Mouse (Mus musculus) MEL (cell line): ENCODE data around the gene Nudc.

Experiments
- CTCF ChIP-seq, 3 experiments: IDR thresholded peaks in 2 of 3; conservative IDR thresholded peaks in 1 of 3; 2 replicates each; pipeline ENCODE4 v1.5.1; 2011 to 2012; ENCODE audit warnings: low read length in 3 of 3, low read depth in 2 of 3, mild to moderate bottlenecking in 2 of 3, improper control_type of control experiment in 1 of 3, inconsistent platforms in 1 of 3, mixed read lengths in 1 of 3, moderate library complexity in 1 of 3; ENCODE audit not compliant: control insufficient read depth in 1 of 3, insufficient read depth in 1 of 3, poor library complexity in 1 of 3, severe bottlenecking in 1 of 3
- JUND ChIP-seq: IDR thresholded peaks from 2 replicates; pipeline ENCODE4 v1.6.1; 2011; ENCODE audit warnings: low read depth, mild to moderate bottlenecking, improper control_type of control experiment, low read length
- TBP ChIP-seq: IDR thresholded peaks from 2 replicates; pipeline ENCODE4 v1.8.0; 2011; ENCODE audit warnings: low read depth, low read length, improper control_type of control experiment

GRCm38 (mm10) chr4:133495711-133496110, 50.1 kb downstream of the Nudc start:
- TF ChIP-seq CTCF (IDR thresholded peaks at IDR 0.05 in 2 of 3, conservative IDR thresholded peaks at IDR 0.05 in 1 of 3; ENCODE audit: control insufficient read depth in 1 of 3, insufficient read depth in 1 of 3, low read depth in 2 of 3, low read length in 3 of 3, poor library complexity in 1 of 3, severe bottlenecking in 1 of 3), result no peak
- no peak for TF ChIP-seq TBP
- TF ChIP-seq JUND, result no peak
